Mouse (Mus musculus) bone marrow macrophage, adult 2 months (primary cell): ENCODE results near the gene Cd164l2. TPM values are rescaled to one million over a fixed set of nuclear protein-coding genes. Genes with fewer than 3 reads are reported as not detected.

Experiments
- H3K27ac ChIP-seq: 2 replicates; pipeline ENCODE4 v1.5.1; 2012; ENCODE audit warnings: low read depth, low read length; ENCODE audit not compliant: insufficient read depth
- H3K4me1 ChIP-seq: 2 replicates; pipeline ENCODE4 v1.6.1; 2012; ENCODE audit warnings: low read length; ENCODE audit not compliant: control insufficient read depth, insufficient read depth
- H3K4me3 ChIP-seq: 2 replicates; pipeline ENCODE4 v1.5.1; 2012; ENCODE audit warnings: mild to moderate bottlenecking, low read length, moderate library complexity; ENCODE audit not compliant: insufficient read depth
- CTCF ChIP-seq: IDR thresholded peaks from 2 replicates; pipeline ENCODE4 v1.5.1; 2012; ENCODE audit warnings: low read depth, mild to moderate bottlenecking, low read length, moderate library complexity
- POLR2A ChIP-seq: IDR thresholded peaks from 2 replicates; pipeline ENCODE4 v1.6.1; 2012; ENCODE audit warnings: mild to moderate bottlenecking, low read depth, low read length, borderline replicate concordance
- polyA plus RNA-seq: library from polyadenylated mRNA; stranded (reverse); fragments of >200 nt; gene quantifications from 2 replicates; pipeline ENCODE4 v1.2.4, GENCODE M21; 2012; ENCODE audit not compliant: missing spikeins, insufficient read depth, insufficient read length

Gene Cd164l2
- polyA plus RNA-seq, 1 experiment: not detected

GRCm38 (mm10) chr4:133235415-133235814 lies 23.5 kb downstream of the Cd164l2 start:
- Histone ChIP-seq H3K4me3 (no peak overlapping the region), H3K27ac (no peak overlapping the region), H3K4me1 (peaks cover 15% of the 10 kb centered on the region)
- TF ChIP-seq CTCF (no peak), POLR2A (no peak)

DNA sequence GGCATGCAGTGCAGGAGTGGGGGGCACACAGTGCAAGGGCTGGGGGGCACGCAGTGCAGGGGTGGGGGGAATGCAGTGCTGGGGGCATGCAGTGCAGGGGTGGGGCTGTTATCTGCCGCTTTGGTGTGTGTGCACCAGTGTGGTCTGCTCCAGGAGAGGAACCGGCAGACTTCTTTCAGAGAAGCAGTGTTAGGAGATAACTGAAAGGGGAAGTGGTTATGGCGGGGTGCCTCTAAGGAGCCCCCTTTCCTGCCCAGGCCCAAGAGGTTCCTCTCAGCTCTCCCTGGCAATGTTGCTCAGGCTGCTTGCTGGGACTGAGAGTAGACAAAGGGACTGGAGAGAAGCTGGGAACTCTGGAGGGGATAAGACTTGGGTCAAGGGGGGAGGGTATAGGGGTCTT lies 26.0 kb downstream of the Cd164l2 start:
- TF ChIP-seq CTCF (no peak), POLR2A (no peak)

DNA sequence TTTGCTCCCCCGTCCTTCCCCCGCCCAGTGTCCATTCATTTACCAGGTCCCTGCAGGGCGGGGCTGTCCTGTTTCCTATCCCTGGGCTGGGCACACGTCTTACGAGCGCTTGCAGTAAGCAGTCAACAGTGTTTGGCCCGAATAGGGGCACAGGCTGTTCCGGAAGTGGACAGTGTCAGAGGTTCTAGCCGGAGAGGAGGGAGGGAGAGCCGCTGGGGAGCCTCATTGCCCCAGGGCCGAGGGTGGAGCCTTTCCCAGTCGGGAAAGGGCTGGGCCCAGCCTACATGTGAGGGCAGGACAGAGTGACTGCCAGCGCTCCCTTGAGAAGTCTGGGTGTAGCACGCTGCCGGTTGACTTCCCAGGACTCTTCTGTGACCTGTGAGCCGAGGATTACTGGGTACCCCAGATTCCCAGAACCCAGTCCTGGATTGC lies 28.6 kb downstream of the Cd164l2 start, which contains the start of gene Map3k6:
Gene Map3k6, plus strand, starts transcription at position 329 of the 432 bp plus-strand sequence.
- Histone ChIP-seq H3K4me1 (peaks cover 20% of the 10 kb centered on the region), H3K4me3 (peak within 1 kb of the TSS; percentile 82), H3K27ac (peak within 1 kb of the TSS; percentile 57)
- TF ChIP-seq CTCF: no peak
- TF ChIP-seq POLR2A: no peak

More for the DNA sequence above, 26.0 kb downstream of the Cd164l2 start:
- Histone ChIP-seq H3K4me3 (no peak overlapping the region), H3K27ac (no peak overlapping the region), H3K4me1 (peaks cover 20% of the 10 kb centered on the region)

GRCm38 (mm10) chr4:133240934-133241908 lies 29.3 kb downstream of the Cd164l2 start:
- Histone ChIP-seq H3K4me1 (peaks cover 20% of the 10 kb centered on the region), H3K4me3 (peak overlapping the region; percentile 82), H3K27ac (peak overlapping the region; percentile 57)
- TF ChIP-seq CTCF (peak; percentile 34), POLR2A (no peak)

GRCm38 (mm10) chr4:133241910-133242309 lies 30.0 kb downstream of the Cd164l2 start:
- TF ChIP-seq CTCF: no peak
- no peak for TF ChIP-seq POLR2A
- Histone ChIP-seq H3K27ac (0 out of 2 replicates have a peak overlapping the region, but pooled peaks have one; percentile 12), H3K4me1 (peaks cover 16% of the 10 kb centered on the region), H3K4me3 (peak overlapping the region; percentile 12; the same call in 1 of the 2 replicates)

DNA sequence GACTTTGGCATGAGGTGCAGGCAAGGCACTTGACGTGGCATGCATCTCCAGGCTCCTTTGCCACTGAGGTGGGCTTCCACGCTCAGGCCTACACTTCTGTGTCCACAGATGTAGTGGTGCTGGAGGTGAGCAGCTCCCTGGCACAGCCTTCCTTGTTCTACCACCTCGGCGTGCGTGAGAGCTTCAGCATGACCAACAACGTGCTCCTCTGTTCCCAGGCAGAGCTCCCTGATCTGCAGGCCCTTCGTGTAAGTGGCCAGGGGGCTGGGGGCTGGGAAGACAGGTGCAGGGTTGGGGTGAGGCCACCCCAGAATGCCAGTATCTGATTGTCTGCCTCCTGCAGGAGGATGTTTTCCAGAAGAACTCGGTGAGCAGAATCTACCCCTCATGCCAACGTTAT lies 30.8 kb downstream of the Cd164l2 start:
- no peak for TF ChIP-seq POLR2A
- TF ChIP-seq CTCF: no peak
- no peak overlapping the region for H3K27ac ChIP-seq
- H3K4me3 ChIP-seq: no peak overlapping the region
- H3K4me1 ChIP-seq: peaks cover 13% of the 10 kb centered on the region

GRCm38 (mm10) chr4:133243538-133243937 lies 31.6 kb downstream of the Cd164l2 start:
- Histone ChIP-seq H3K4me3 (no peak overlapping the region), H3K27ac (no peak overlapping the region), H3K4me1 (peaks cover 10% of the 10 kb centered on the region)
- TF ChIP-seq POLR2A (no peak), CTCF (no peak)

DNA sequence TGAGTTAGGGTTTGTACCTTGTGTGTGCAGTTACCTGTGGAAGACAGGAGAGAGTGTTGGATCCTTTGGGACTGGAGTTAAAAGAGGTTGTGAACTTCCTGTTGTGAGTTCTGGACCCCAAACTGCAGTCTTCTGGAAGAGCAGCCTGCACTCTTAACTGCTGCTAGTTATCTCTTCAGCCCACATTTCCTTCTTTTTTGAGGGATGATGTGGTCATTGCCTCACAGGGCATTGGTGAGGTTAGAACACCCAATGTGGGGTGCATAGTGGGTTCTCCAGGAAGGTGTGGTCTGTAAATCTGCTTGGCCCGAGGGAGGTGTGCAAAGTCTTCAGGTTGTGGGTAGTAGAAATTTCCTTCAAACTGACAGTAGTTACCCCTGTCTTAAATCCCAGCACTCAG lies 32.4 kb downstream of the Cd164l2 start:
- Histone ChIP-seq H3K4me1 (peaks cover 7% of the 10 kb centered on the region), H3K4me3 (no peak overlapping the region), H3K27ac (no peak overlapping the region)
- TF ChIP-seq POLR2A (no peak), CTCF (no peak)

GRCm38 (mm10) chr4:133247072-133247471 lies 35.1 kb downstream of the Cd164l2 start:
- no peak overlapping the region for H3K4me3 ChIP-seq
- TF ChIP-seq CTCF (no peak), POLR2A (no peak)
- no peak overlapping the region for H3K27ac ChIP-seq
- H3K4me1 ChIP-seq: peaks cover 2% of the 10 kb centered on the region
